Mouse (Mus musculus): ENCODE data around the gene Rgl1.

GRCm38 (mm10) chr1:152714405-152714804 is 51.7 kb downstream of the Rgl1 start:
- TF ChIP-seq CTCF (IDR thresholded peaks at IDR 0.05; ENCODE audit: low read depth), result no peak
- TF ChIP-seq EP300 (IDR thresholded peaks at IDR 0.05; ENCODE audit: low read depth), result no peak
